Mouse (Mus musculus) small intestine, adult 2 months (tissue): Measurements from ENCODE around the gene Tmem50a.

ENCODE experiments used
- CTCF ChIP-seq: fragments of 200-500 bp; IDR thresholded peaks from 2 replicates; pipeline ENCODE4 v1.5.1; 2012; ENCODE audit warnings: low read depth, mild to moderate bottlenecking, control low read depth, inconsistent platforms, low read length, moderate library complexity, mixed read lengths; ENCODE audit not compliant: insufficient replicate concordance, insufficient read length; ENCODE audit errors: extremely low read depth
- POLR2A ChIP-seq: fragments of 200-500 bp; IDR thresholded peaks from 2 replicates; pipeline ENCODE4 v1.6.1; 2012; ENCODE audit warnings: low read depth, mild to moderate bottlenecking, control low read depth, inconsistent platforms, low read length, moderate library complexity

GRCm38 (mm10) chr4:134927815-134928463 lies 13.1 kb upstream of the Tmem50a start:
- TF ChIP-seq POLR2A (no peak), CTCF (no peak)
